ENCODE assay signal across 8 mouse cellular contexts in genomic region chr5:108163695-108164094, GRCm38 (mm10). TPM values are rescaled to one million over a fixed set of nuclear protein-coding genes. Genes with fewer than 3 reads are reported as not detected.
DNase-seq lines count a peak whose midpoint lies in the region; ATAC-seq and TF ChIP-seq lines count a peak whose summit lies in the region.

No protein-coding gene starts in this region.

- intact Hi-C loops in heart, postnatal 36 days (cut with DNase I): loop anchor here (2.0 to 5.0 kb wide), 3 partner anchors 79 to 241 kb away; no protein-coding TSS in a partner anchor

- ATAC-seq in erythroblast, adult 5-6 weeks (replicated peaks; ENCODE audit: low FRiP score, poor library complexity, severe bottlenecking): no peak

- peak; percentile 10 for DNase-seq in gastrocnemius, adult 18-20 months (ENCODE audit: low spot score)
- DNase-seq in gastrocnemius, adult 8-10 months (ENCODE audit: low spot score in 2 of 2): no peak
- DNase-seq in ovary, postnatal 14 days (ENCODE audit: low spot score): peak; percentile 4
- DNase-seq in ovary, postnatal 10 days (ENCODE audit: low spot score): no peak
- DNase-seq in brain, embryonic 14.5 days (ENCODE audit: low read depth): peak; percentile 40
- DNase-seq in heart, postnatal 36 days: peak; percentile 32 to 44
- peak; percentile 39 for DNase-seq in naive thymus-derived CD4-positive, alpha-beta T cell, adult 2 months (ENCODE audit: low read depth)

- peak; percentile 59; the same call in 1 of the 2 replicates for TF ChIP-seq CTCF in brain, embryonic 14.5 days (IDR thresholded peaks at IDR 0.05; ENCODE audit: borderline replicate concordance, extremely low read depth, insufficient read depth, insufficient read length)

- TF ChIP-seq POLR2A in brain, embryonic 14.5 days (IDR thresholded peaks at IDR 0.05; ENCODE audit: borderline replicate concordance, extremely low read depth, insufficient read depth, insufficient read length, poor library complexity, severe bottlenecking): no peak

RNA-seq across cellular contexts. Expression of gene Ccdc18, which starts 31.0 kb away (rescaled TPM):
- total RNA-seq in gastrocnemius, adult 18-20 months (2021): under 1 TPM in 1 of 2 experiments, not detected in 1; 0.17 TPM
- total RNA-seq in gastrocnemius, adult 8-10 months (2022): under 1 TPM in 1 of 4 experiments, not detected in 3; 0.17 TPM
- 0.83 and 0.95 TPM in 2 replicates for polyA plus RNA-seq in brain, embryonic 14.5 days (2012; rRNA removed)
- under 1 TPM; 0.24 to 0.56 TPM for total RNA-seq in heart, postnatal 36 days (2021)
- total RNA-seq in erythroblast, adult 5-6 weeks (2015; ENCODE audit: low replicate concordance): 1.2 and 4.6 TPM in 2 replicates
- total RNA-seq in erythroblast, adult 5-6 weeks (2017; ENCODE audit: low replicate concordance): 8.5 and 15.2 TPM in 2 replicates

RNA-seq across cellular contexts. Expression of gene Tmed5, which starts 31.3 kb away (rescaled TPM):
- 10 to 100 TPM; 25.3 to 25.6 TPM for total RNA-seq in gastrocnemius, adult 18-20 months (2021)
- total RNA-seq in gastrocnemius, adult 8-10 months (2022): 10 to 100 TPM; 22.9 to 31.5 (median 26.8) TPM
- polyA plus RNA-seq in brain, embryonic 14.5 days (2012; rRNA removed): 15.3 and 17.1 TPM in 2 replicates
- 10 to 100 TPM; 26.7 to 34.9 TPM for total RNA-seq in heart, postnatal 36 days (2021)
- 16.5 and 32.9 TPM in 2 replicates for total RNA-seq in erythroblast, adult 5-6 weeks (2015; ENCODE audit: low replicate concordance)
- 12.5 and 15.9 TPM in 2 replicates for total RNA-seq in erythroblast, adult 5-6 weeks (2017; ENCODE audit: low replicate concordance)

Comparison
In these comparisons a context has a peak if more than half of its experiments do, and no peak if none do; other contexts are left out.
1. DNase-seq: peak in gastrocnemius, adult 18-20 months (single experiment), ovary, postnatal 14 days (single experiment), brain, embryonic 14.5 days (single experiment), heart, postnatal 36 days (2 of 2) and naive thymus-derived CD4-positive, alpha-beta T cell, adult 2 months (single experiment); none in gastrocnemius, adult 8-10 months (0 of 2) and ovary, postnatal 10 days (single experiment).